8 mouse cellular contexts compared by ENCODE assay signal in genomic region chr11:117334101-117334500, GRCm38 (mm10).
DNase-seq lines count a peak whose midpoint lies in the region; ATAC-seq lines count a peak whose summit lies in the region.

No protein-coding gene starts in this region.

- no peaks in the 10 kb centered on the region for H3K27me3 ChIP-seq in heart, embryonic 13.5 days (replicated peaks)
- no peaks in the 10 kb centered on the region for H3K27me3 ChIP-seq in forebrain, embryonic 13.5 days

- DNase-seq in heart, postnatal 25 days (ENCODE audit: low spot score): no peak
- peak; percentile 76 for DNase-seq in liver
- DNase-seq in naive thymus-derived CD4-positive, alpha-beta T cell, adult 2 months (ENCODE audit: low read depth): peak; percentile 78
- DNase-seq in layer of hippocampus, adult 18-20 months (ENCODE audit: low spot score in 2 of 2): no peak
- DNase-seq in layer of hippocampus, adult 11-12 months (ENCODE audit: low spot score): no peak
- no peak for DNase-seq in frontal cortex, postnatal 14 days (ENCODE audit: low spot score in 2 of 2)

- peak overlapping the region; percentile 90 for H3K27ac ChIP-seq in heart, embryonic 13.5 days (replicated peaks)
- H3K27ac ChIP-seq in forebrain, embryonic 13.5 days: peak overlapping the region; percentile 98

- WGBS in heart, embryonic 13.5 days: 29% methylated on average over 6 of the region's 6 CpGs
- 55% methylated on average over 6 of the region's 6 CpGs for WGBS in forebrain, embryonic 13.5 days

- H3K36me3 ChIP-seq in heart, embryonic 13.5 days: no peaks in the 10 kb centered on the region
- H3K36me3 ChIP-seq in forebrain, embryonic 13.5 days (ENCODE audit: poor library complexity, severe bottlenecking): peaks cover 19% of the 10 kb centered on the region; the same call in 1 of the 2 replicates

- ATAC-seq in heart, embryonic 13.5 days (ENCODE audit: extremely low read depth, insufficient number of reproducible peaks, low FRiP score, low TSS enrichment): no peak
- no peak for ATAC-seq in forebrain, embryonic 13.5 days

- peak overlapping the region; percentile 89 for H3K4me2 ChIP-seq in heart, embryonic 13.5 days
- peak overlapping the region; percentile 81 for H3K4me2 ChIP-seq in forebrain, embryonic 13.5 days

- H3K4me1 ChIP-seq in heart, embryonic 13.5 days: peaks cover 84% of the 10 kb centered on the region
- peaks cover 74% of the 10 kb centered on the region for H3K4me1 ChIP-seq in forebrain, embryonic 13.5 days

- peak overlapping the region; percentile 87 for H3K9ac ChIP-seq in heart, embryonic 13.5 days
- H3K9ac ChIP-seq in forebrain, embryonic 13.5 days: peak overlapping the region; percentile 93

- intact Hi-C loops in heart, postnatal 25 days (cut with DNase I): no loop called here

- H3K4me3 ChIP-seq in heart, embryonic 13.5 days: peak overlapping the region; percentile 64
- peak overlapping the region; percentile 67 for H3K4me3 ChIP-seq in forebrain, embryonic 13.5 days

- no peaks in the 10 kb centered on the region for H3K9me3 ChIP-seq in heart, embryonic 13.5 days
- no peaks in the 10 kb centered on the region for H3K9me3 ChIP-seq in forebrain, embryonic 13.5 days (replicated peaks)

Comparison
In these comparisons a context has a peak if more than half of its experiments do, and no peak if none do; other contexts are left out.
1. DNase-seq: peak in liver (single experiment) and naive thymus-derived CD4-positive, alpha-beta T cell, adult 2 months (single experiment); none in heart, postnatal 25 days (single experiment), layer of hippocampus, adult 18-20 months (0 of 2), layer of hippocampus, adult 11-12 months (single experiment) and frontal cortex, postnatal 14 days (0 of 2).